Mouse (Mus musculus): ENCODE data around the gene 1600014C23Rik. TPM values are rescaled to one million over a fixed set of nuclear protein-coding genes. Genes with fewer than 3 reads are reported as not detected.

Gene 1600014C23Rik
- 0.48 and 0.80 TPM in 2 replicates for polyA plus RNA-seq (2014; fragmentation: Nextera tagmentation; extraction: Ambion mirVana)

GRCm38 (mm10) chr17:45733735-45734301 is at the start of gene 1600014C23Rik:
Gene 1600014C23Rik, minus strand, starts transcription at chr17:45733844.
- no peaks in the 10 kb centered on the region for H3K9me3 ChIP-seq (replicated peaks; ENCODE audit: control insufficient read depth, low read length)
- peak within 1 kb of the TSS; percentile 38 for H3K4me3 ChIP-seq (ENCODE audit: low read depth, low read length)
- WGBS (ENCODE audit: insufficient replicate concordance), result 2% methylated on average over 41 of the region's 41 CpGs
- H3K27me3 ChIP-seq (ENCODE audit: control insufficient read depth, insufficient read depth, low read length), result peaks cover 23% of the 10 kb centered on the region
- no peaks in the 10 kb centered on the region for H3K36me3 ChIP-seq (ENCODE audit: control insufficient read depth, insufficient read depth, low read length)
- H3K9ac ChIP-seq (ENCODE audit: low read depth, low read length), result peak within 1 kb of the TSS; percentile 73
- 0 out of 2 replicates have a peak, but pooled peaks have one; percentile 11 for ATAC-seq (replicated peaks; ENCODE audit: insufficient number of reproducible peaks, low FRiP score, low TSS enrichment)
- peaks cover 48% of the 10 kb centered on the region for H3K4me1 ChIP-seq (ENCODE audit: control insufficient read depth, insufficient read depth, low read length)
- H3K4me2 ChIP-seq, result peak within 1 kb of the TSS; percentile 82
- peak within 1 kb of the TSS; percentile 43; the same call in 1 of the 2 replicates for H3K27ac ChIP-seq (ENCODE audit: low read depth, low read length)

GRCm38 (mm10) chr17:45778446-45778845 is 44.8 kb upstream of the 1600014C23Rik start:
- no peaks in the 10 kb centered on the region for H3K36me3 ChIP-seq (ENCODE audit: control insufficient read depth, insufficient read depth, low read length)
- H3K27me3 ChIP-seq (ENCODE audit: control insufficient read depth, insufficient read depth, low read length), result peaks cover 2% of the 10 kb centered on the region; the same call in 1 of the 2 replicates
- ATAC-seq (replicated peaks; ENCODE audit: insufficient number of reproducible peaks, low FRiP score, low TSS enrichment), result no peak
- H3K4me3 ChIP-seq (ENCODE audit: low read depth, low read length), result no peak overlapping the region
- no peak overlapping the region for H3K4me2 ChIP-seq
- H3K27ac ChIP-seq (ENCODE audit: low read depth, low read length), result no peak overlapping the region
- H3K4me1 ChIP-seq (ENCODE audit: control insufficient read depth, insufficient read depth, low read length), result no peaks in the 10 kb centered on the region
- H3K9ac ChIP-seq (ENCODE audit: low read depth, low read length), result no peak overlapping the region
- 81% methylated on average over 4 of the region's 4 CpGs for WGBS (ENCODE audit: insufficient replicate concordance)
- H3K9me3 ChIP-seq (replicated peaks; ENCODE audit: control insufficient read depth, low read length), result no peaks in the 10 kb centered on the region

GRCm38 (mm10) chr17:45777431-45777830 is 43.8 kb upstream of the 1600014C23Rik start:
- H3K4me2 ChIP-seq, result no peak overlapping the region
- ATAC-seq (replicated peaks; ENCODE audit: insufficient number of reproducible peaks, low FRiP score, low TSS enrichment), result no peak
- no peak overlapping the region for H3K27ac ChIP-seq (ENCODE audit: low read depth, low read length)
- no peaks in the 10 kb centered on the region for H3K27me3 ChIP-seq (ENCODE audit: control insufficient read depth, insufficient read depth, low read length)
- no peak overlapping the region for H3K9ac ChIP-seq (ENCODE audit: low read depth, low read length)
- H3K9me3 ChIP-seq (replicated peaks; ENCODE audit: control insufficient read depth, low read length), result no peaks in the 10 kb centered on the region
- WGBS (ENCODE audit: insufficient replicate concordance), result 78% methylated on average over 6 of the region's 6 CpGs
- 0 out of 2 replicates have a peak, but pooled peaks cover 2% of the 10 kb centered on the region for H3K4me1 ChIP-seq (ENCODE audit: control insufficient read depth, insufficient read depth, low read length)
- no peaks in the 10 kb centered on the region for H3K36me3 ChIP-seq (ENCODE audit: control insufficient read depth, insufficient read depth, low read length)
- no peak overlapping the region for H3K4me3 ChIP-seq (ENCODE audit: low read depth, low read length)

GRCm38 (mm10) chr17:45776185-45776584 is 42.5 kb upstream of the 1600014C23Rik start:
- Histone ChIP-seq H3K27me3 (ENCODE audit: control insufficient read depth, insufficient read depth, low read length) (no peaks in the 10 kb centered on the region), H3K4me3 (ENCODE audit: low read depth, low read length) (no peak overlapping the region), H3K9ac (ENCODE audit: low read depth, low read length) (no peak overlapping the region), H3K4me1 (ENCODE audit: control insufficient read depth, insufficient read depth, low read length) (0 out of 2 replicates have a peak, but pooled peaks cover 3% of the 10 kb centered on the region), H3K9me3 (replicated peaks; ENCODE audit: control insufficient read depth, low read length) (no peaks in the 10 kb centered on the region), H3K36me3 (ENCODE audit: control insufficient read depth, insufficient read depth, low read length) (no peaks in the 10 kb centered on the region), H3K27ac (ENCODE audit: low read depth, low read length) (no peak overlapping the region), H3K4me2 (no peak overlapping the region)
- ATAC-seq (replicated peaks; ENCODE audit: insufficient number of reproducible peaks, low FRiP score, low TSS enrichment), result no peak
- 86% methylated on average over 8 of the region's 8 CpGs for WGBS (ENCODE audit: insufficient replicate concordance)

- H3K9me3 ChIP-seq (replicated peaks; ENCODE audit: control insufficient read depth, low read length), result no peaks in the 10 kb centered on the region
- 84% methylated on average over 9 of the region's 9 CpGs for WGBS (ENCODE audit: insufficient replicate concordance)
- H3K9ac ChIP-seq (ENCODE audit: low read depth, low read length), result no peak overlapping the region
- no peak overlapping the region for H3K4me2 ChIP-seq
- H3K36me3 ChIP-seq (ENCODE audit: control insufficient read depth, insufficient read depth, low read length), result no peaks in the 10 kb centered on the region
- H3K27ac ChIP-seq (ENCODE audit: low read depth, low read length), result no peak overlapping the region
- no peaks in the 10 kb centered on the region for H3K27me3 ChIP-seq (ENCODE audit: control insufficient read depth, insufficient read depth, low read length)
- H3K4me1 ChIP-seq (ENCODE audit: control insufficient read depth, insufficient read depth, low read length), result 0 out of 2 replicates have a peak, but pooled peaks cover 3% of the 10 kb centered on the region
- ATAC-seq (replicated peaks; ENCODE audit: insufficient number of reproducible peaks, low FRiP score, low TSS enrichment), result no peak
- H3K4me3 ChIP-seq (ENCODE audit: low read depth, low read length), result no peak overlapping the region
Observed at GRCm38 (mm10) chr17:45775468-45775867, 41.8 kb upstream of the 1600014C23Rik start.

- Histone ChIP-seq H3K9ac (ENCODE audit: low read depth, low read length) (no peak overlapping the region), H3K9me3 (replicated peaks; ENCODE audit: control insufficient read depth, low read length) (no peaks in the 10 kb centered on the region), H3K27me3 (ENCODE audit: control insufficient read depth, insufficient read depth, low read length) (no peaks in the 10 kb centered on the region), H3K36me3 (ENCODE audit: control insufficient read depth, insufficient read depth, low read length) (no peaks in the 10 kb centered on the region), H3K27ac (ENCODE audit: low read depth, low read length) (no peak overlapping the region), H3K4me1 (ENCODE audit: control insufficient read depth, insufficient read depth, low read length) (peaks cover 8% of the 10 kb centered on the region), H3K4me2 (no peak overlapping the region), H3K4me3 (ENCODE audit: low read depth, low read length) (no peak overlapping the region)
- ATAC-seq (replicated peaks; ENCODE audit: insufficient number of reproducible peaks, low FRiP score, low TSS enrichment), result no peak
- 49% methylated on average over 3 of the region's 3 CpGs for WGBS (ENCODE audit: insufficient replicate concordance)
Observed at GRCm38 (mm10) chr17:45772566-45772965, 38.9 kb upstream of the 1600014C23Rik start.

- Histone ChIP-seq H3K9ac (ENCODE audit: low read depth, low read length) (no peak overlapping the region), H3K27ac (ENCODE audit: low read depth, low read length) (no peak overlapping the region), H3K27me3 (ENCODE audit: control insufficient read depth, insufficient read depth, low read length) (no peaks in the 10 kb centered on the region), H3K4me3 (ENCODE audit: low read depth, low read length) (no peak overlapping the region), H3K4me2 (no peak overlapping the region), H3K36me3 (ENCODE audit: control insufficient read depth, insufficient read depth, low read length) (no peaks in the 10 kb centered on the region), H3K9me3 (replicated peaks; ENCODE audit: control insufficient read depth, low read length) (no peaks in the 10 kb centered on the region), H3K4me1 (ENCODE audit: control insufficient read depth, insufficient read depth, low read length) (peaks cover 13% of the 10 kb centered on the region)
- WGBS (ENCODE audit: insufficient replicate concordance), result 90% methylated on average over 8 of the region's 8 CpGs
- no peak for ATAC-seq (replicated peaks; ENCODE audit: insufficient number of reproducible peaks, low FRiP score, low TSS enrichment)
Observed at GRCm38 (mm10) chr17:45772096-45772495, 38.5 kb upstream of the 1600014C23Rik start.

GRCm38 (mm10) chr17:45770441-45770840 is 36.8 kb upstream of the 1600014C23Rik start:
- ATAC-seq (replicated peaks; ENCODE audit: insufficient number of reproducible peaks, low FRiP score, low TSS enrichment), result no peak
- Histone ChIP-seq H3K9ac (ENCODE audit: low read depth, low read length) (no peak overlapping the region), H3K9me3 (replicated peaks; ENCODE audit: control insufficient read depth, low read length) (no peaks in the 10 kb centered on the region), H3K4me2 (no peak overlapping the region), H3K4me1 (ENCODE audit: control insufficient read depth, insufficient read depth, low read length) (peaks cover 23% of the 10 kb centered on the region), H3K4me3 (ENCODE audit: low read depth, low read length) (no peak overlapping the region), H3K27ac (ENCODE audit: low read depth, low read length) (no peak overlapping the region), H3K36me3 (ENCODE audit: control insufficient read depth, insufficient read depth, low read length) (no peaks in the 10 kb centered on the region), H3K27me3 (ENCODE audit: control insufficient read depth, insufficient read depth, low read length) (no peaks in the 10 kb centered on the region)
- 48% methylated on average over 6 of the region's 6 CpGs for WGBS (ENCODE audit: insufficient replicate concordance)

GRCm38 (mm10) chr17:45769821-45770220 is 36.2 kb upstream of the 1600014C23Rik start:
- WGBS (ENCODE audit: insufficient replicate concordance), result 52% methylated on average over 6 of the region's 6 CpGs
- Histone ChIP-seq H3K27me3 (ENCODE audit: control insufficient read depth, insufficient read depth, low read length) (no peaks in the 10 kb centered on the region), H3K27ac (ENCODE audit: low read depth, low read length) (no peak overlapping the region), H3K9me3 (replicated peaks; ENCODE audit: control insufficient read depth, low read length) (no peaks in the 10 kb centered on the region), H3K36me3 (ENCODE audit: control insufficient read depth, insufficient read depth, low read length) (no peaks in the 10 kb centered on the region), H3K4me2 (no peak overlapping the region), H3K9ac (ENCODE audit: low read depth, low read length) (no peak overlapping the region), H3K4me3 (ENCODE audit: low read depth, low read length) (no peak overlapping the region), H3K4me1 (ENCODE audit: control insufficient read depth, insufficient read depth, low read length) (peaks cover 23% of the 10 kb centered on the region)
- no peak for ATAC-seq (replicated peaks; ENCODE audit: insufficient number of reproducible peaks, low FRiP score, low TSS enrichment)

All from heart, embryonic 11.5 days (tissue).